Mouse (Mus musculus) C3H10T1/2 (cell line): ENCODE data around the gene Akr1a1. TPM values are rescaled to one million over a fixed set of nuclear protein-coding genes. Genes with fewer than 3 reads are reported as not detected.

Experiments
- polyA plus RNA-seq, 2 experiments: library from polyadenylated mRNA; unstranded; fragments of >200 nt; fragmentation: generic; extraction: Trizol; gene quantifications; one replicate each; pipeline ENCODE4 v1.2.1; 2012; ENCODE audit warnings: missing spikeins in 2 of 2

Gene Akr1a1
- 100 to 1,000 TPM; 640 to 782 TPM for polyA plus RNA-seq

DNA sequence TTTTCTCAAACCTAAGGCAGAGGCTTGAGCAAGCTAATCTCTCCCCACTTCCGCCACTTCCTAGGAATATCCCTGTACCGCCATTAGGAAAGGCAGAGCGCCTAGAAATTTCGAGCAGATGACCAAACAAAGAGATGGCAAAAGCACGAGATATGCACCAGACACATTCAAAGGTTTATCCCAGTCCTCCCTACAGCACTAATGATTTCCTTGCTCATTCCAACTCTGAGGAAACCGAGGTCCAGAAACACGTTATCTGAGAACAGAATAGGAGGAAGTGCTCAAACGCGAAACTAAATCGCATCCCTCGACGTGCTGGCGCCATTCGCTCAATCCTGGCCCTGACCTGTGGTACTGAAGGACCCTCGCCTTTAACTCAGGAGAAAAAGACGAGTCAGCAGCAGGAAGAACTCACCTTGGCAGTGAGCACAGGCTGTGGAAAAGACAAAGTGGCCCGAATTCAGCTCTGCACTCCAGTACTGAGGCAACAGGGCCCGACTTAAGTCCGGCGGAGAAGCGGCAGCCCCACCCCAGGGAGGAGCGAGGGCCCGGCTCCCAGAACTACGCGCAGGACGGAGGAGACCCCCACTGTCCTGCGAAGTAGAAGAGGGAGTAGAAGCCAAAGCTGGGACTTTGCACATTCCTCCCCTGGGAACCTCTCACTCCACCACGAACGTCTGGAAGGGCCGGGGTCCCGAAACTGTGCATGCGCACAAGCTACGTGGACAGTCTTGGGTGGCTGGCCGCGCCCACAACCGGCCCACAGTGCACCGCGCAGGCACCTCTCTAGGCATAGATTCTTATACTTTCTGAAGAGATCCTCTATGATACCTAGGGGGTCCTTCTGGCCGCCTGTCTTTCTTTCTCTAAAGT, at the start of gene Akr1a1:
Gene Akr1a1, minus strand, starts transcription at position 757 of the 873 bp plus-strand sequence.

DNA sequence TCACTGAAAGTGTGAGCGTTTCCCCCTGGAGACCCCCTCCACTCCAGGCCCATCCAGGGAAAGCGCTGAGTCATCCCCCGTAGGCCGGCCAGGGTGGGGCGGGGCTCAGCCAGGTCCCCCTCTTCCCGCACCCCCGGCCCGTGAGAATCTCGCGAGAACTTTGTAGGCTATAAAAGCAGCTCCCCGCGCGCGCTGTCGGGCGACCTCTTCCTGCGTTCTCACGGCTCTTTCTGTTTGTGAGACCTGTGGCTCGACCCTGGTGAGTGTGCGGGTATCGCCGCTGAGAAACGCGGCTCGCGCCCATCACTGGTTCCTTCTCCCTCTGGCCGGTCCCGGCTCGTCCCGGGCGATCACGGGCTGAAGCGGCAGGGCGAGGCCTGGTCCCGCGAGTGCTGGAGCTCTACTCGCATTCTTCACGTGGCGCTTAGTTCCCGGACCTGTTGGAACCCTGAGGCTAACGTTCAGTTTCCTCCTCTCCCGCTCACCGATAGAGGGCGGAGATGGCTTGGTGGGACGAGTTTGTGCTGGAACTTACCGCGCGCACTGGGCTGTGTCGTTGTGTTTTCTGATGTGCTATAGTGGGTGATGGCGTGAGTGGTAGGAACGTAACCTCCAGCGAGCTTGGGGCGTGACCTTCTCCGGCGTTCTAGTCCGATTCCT, 34.1 kb upstream of the Akr1a1 start, which contains the start of gene Prdx1:
Gene Prdx1, plus strand, starts transcription at position 143 of the 660 bp plus-strand sequence.

DNA sequence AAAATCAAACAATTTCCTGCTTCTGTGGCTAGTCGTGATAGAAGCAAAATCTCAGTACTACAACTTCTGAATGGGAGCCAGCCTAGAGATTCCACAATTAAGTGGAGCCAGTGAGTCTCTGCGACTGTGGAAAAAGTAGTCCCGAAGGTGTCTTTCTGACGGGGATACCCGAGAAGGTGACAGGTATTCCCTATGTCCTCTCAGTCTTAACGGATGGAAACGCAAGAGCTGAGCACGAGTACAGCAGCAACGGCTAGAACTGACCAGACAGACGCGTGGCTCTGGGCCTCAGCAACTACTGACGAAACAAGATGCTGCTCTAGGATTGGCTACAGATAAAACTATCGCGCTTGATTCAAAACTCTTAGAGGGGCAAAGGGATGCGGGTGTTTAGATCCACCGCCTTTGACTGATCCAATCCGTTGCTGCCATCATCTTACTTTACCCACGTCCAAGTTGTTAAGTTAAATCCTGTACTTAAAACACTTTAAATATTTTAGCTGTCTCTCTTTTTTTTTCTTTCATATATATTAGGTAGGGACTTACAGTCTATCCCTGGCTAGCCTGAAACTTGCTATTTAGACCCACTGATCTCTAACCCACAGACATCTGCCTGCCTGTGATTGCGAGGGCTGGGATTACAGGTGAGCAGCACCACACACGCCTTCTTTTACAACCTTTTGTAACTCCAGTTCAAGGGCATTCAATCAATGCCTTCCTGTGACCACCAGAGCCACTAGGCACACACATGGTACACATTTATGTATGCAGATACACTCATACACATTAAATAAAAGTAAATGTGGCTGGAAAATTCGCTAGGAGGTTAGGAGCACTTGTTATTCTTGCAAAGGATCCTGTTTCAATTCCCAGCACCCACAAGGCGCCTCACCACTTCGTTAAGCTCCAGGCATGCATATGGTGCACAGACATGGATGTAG, 23.5 kb downstream of the Akr1a1 start, which contains the start of gene Nasp:
Gene Nasp, minus strand, starts transcription at position 220 of the 941 bp plus-strand sequence.

DNA sequence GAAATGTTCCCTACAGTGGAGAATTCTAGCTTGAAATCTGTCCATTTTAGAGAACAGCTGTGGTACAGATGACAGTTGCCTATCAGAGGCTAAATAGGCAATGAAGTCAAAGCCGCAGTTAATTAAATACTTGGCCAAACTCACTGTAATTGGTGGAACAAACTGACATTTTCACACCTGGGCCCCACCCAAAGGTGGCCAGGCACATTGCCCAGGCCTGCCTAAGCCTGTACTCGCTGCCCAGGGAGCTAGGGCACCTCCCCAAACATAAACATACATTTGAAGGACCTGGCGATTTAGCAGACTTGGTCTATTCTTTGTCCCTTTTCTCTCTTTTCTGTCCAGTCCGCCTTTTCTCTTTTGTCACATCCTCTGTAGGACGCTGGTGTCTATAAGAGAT, 55.1 kb downstream of the Akr1a1 start, which contains the start of gene Ccdc17:
Gene Ccdc17, plus strand, starts transcription at position 276 of the 400 bp plus-strand sequence.

Other genes starting within 250 kb of the Akr1a1 start
- gene Mast2, start 187.5 kb downstream of the Akr1a1 start, polyA plus RNA-seq = 10 to 100 TPM; 19.0 to 22.8 TPM
- gene Ipp, start 144.1 kb downstream of the Akr1a1 start, polyA plus RNA-seq = 1 to 10 TPM in 1 of 2 experiments, under 1 TPM in 1; 0.43 to 3.4 TPM
- 1 to 10 TPM in 1 of 2 experiments, under 1 TPM in 1; 0.77 to 4.4 TPM for gene Tmem69, start 95.7 kb downstream of the Akr1a1 start, polyA plus RNA-seq
- gene Gpbp1l1, start 94.0 kb downstream of the Akr1a1 start, polyA plus RNA-seq = 10 to 100 TPM in 1 of 2 experiments, under 1 TPM in 1; 0.90 to 13.5 TPM
- 1 to 10 TPM in 1 of 2 experiments, under 1 TPM in 1; 0.08 to 2.2 TPM for gene Ccdc17, start 55.0 kb downstream of the Akr1a1 start, polyA plus RNA-seq
- 10 to 100 TPM; 10.6 to 16.2 TPM for gene Nasp, start 23.7 kb downstream of the Akr1a1 start, polyA plus RNA-seq
- gene Prdx1, start 33.9 kb upstream of the Akr1a1 start, polyA plus RNA-seq = 100 to 1,000 TPM in 1 of 2 experiments, 10 to 100 TPM in 1; 55.3 to 368 TPM
- 1 to 10 TPM; 4.9 to 7.6 TPM for gene Mmachc, start 56.7 kb upstream of the Akr1a1 start, polyA plus RNA-seq
- 10 to 100 TPM; 18.1 to 28.4 TPM for gene Ccdc163, start 56.8 kb upstream of the Akr1a1 start, polyA plus RNA-seq
- gene Tesk2, start 69.3 kb upstream of the Akr1a1 start, polyA plus RNA-seq = 1 to 10 TPM; 1.2 to 4.8 TPM
- gene Toe1, start 156.0 kb upstream of the Akr1a1 start, polyA plus RNA-seq = 10 to 100 TPM in 1 of 2 experiments, 1 to 10 TPM in 1; 5.7 to 18.4 TPM
- 1 to 10 TPM; 5.3 to 5.8 TPM for gene Mutyh, start 156.0 kb upstream of the Akr1a1 start, polyA plus RNA-seq
- 1 to 10 TPM in 1 of 2 experiments, under 1 TPM in 1; 0.70 to 1.7 TPM for gene Hpdl, start 170.0 kb upstream of the Akr1a1 start, polyA plus RNA-seq
- under 1 TPM in 1 of 2 experiments, not detected in 1; 0.01 TPM for gene Zswim5, start 225.7 kb upstream of the Akr1a1 start, polyA plus RNA-seq